Mouse (Mus musculus): ENCODE data around the gene Metrnl. TPM values are rescaled to one million over a fixed set of nuclear protein-coding genes. Genes with fewer than 3 reads are reported as not detected.
"Not testable (repeated sequence)": the region's sequence is repeated elsewhere in the genome, so short reads cannot be mapped to it uniquely, and the experiment has no call there.

Gene Metrnl
- polyA plus RNA-seq (2015; fragmentation: Nextera tagmentation; extraction: Ambion mirVana), result 1.9 and 2.3 TPM in 2 replicates

DNA sequence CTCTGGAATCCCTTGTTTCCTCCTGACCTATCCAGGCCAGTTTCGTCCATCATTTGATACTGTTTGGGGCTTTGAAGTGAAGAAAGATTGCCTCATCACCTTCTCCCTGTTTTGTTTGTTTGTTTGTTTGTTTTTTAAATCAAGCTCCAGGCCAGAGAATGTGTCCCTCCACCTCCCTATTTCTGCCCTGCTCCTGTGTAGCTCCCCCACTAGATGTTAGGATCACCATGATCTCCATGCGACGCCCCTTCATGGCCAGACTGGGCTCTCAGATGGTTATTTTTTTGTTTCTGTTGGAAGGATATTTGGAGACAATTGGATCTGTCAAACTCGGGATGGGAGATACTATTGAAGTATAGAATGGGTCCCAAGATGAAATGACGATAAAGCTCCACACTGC lies at the start of gene Metrnl:
Gene Metrnl, plus strand, starts transcription at position 301 of the 400 bp plus-strand sequence.
- Histone ChIP-seq H3K4me2 (peak within 1 kb of the TSS; percentile 99), H3K9me3 (replicated peaks) (no peaks in the 10 kb centered on the region), H3K4me1 (peaks cover 21% of the 10 kb centered on the region), H3K9ac (peak within 1 kb of the TSS; percentile 67), H3K27ac (no peak within 1 kb of the TSS), H3K4me3 (peak within 1 kb of the TSS; percentile 64), H3K27me3 (peaks cover 48% of the 10 kb centered on the region), H3K36me3 (ENCODE audit: poor library complexity, severe bottlenecking) (no peaks in the 10 kb centered on the region)
- 88% methylated on average over 5 of the region's 5 CpGs for WGBS
- no peak for ATAC-seq

DNA sequence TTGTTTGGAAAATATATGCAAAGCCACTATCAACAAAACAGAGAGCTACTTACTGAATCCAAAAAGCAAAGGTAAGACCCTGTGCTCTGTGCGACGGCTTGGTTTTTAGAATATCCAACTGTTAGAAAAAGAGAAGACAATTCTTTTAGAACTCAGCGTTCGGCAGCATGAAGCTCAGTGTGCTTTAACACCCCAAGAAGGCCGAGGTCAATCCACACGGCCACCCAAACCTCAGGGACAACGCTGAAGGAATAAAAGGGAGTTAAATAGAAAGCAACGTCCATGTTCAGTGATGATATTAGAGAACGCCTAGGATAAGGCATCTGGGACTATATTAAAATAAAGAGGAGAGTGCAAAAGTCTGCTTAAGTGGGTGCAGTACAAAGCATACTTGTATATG lies 49.8 kb upstream of the Metrnl start:
- H3K27me3 ChIP-seq, result no peaks in the 10 kb centered on the region
- 92% methylated on average over 9 of the region's 9 CpGs for WGBS

DNA sequence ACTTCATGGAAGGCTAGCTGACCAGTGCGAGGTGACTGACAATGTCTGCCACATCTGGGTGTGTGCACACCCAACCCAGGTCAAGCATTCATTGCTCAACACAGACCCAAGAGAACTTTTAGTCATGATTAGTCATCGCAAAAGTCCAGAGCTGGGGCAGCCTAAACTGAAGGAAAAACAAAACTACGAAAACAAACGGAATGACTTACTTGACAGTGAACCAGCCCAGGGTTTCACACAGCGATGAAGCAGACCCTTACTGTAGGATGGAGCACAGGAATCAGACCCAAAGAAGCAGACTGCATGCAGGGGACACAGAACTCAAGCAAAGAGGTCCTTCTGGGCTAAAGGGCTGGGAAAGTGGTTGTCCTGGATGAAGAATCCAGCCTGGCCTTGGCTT lies 49.4 kb upstream of the Metrnl start:
- WGBS, result 95% methylated on average over 5 of the region's 5 CpGs

More for the DNA sequence above, 49.8 kb upstream of the Metrnl start:
- Histone ChIP-seq H3K9me3 (replicated peaks) (no peaks in the 10 kb centered on the region), H3K27ac (no peak overlapping the region), H3K4me2 (no peak overlapping the region), H3K4me1 (no peaks in the 10 kb centered on the region), H3K4me3 (no peak overlapping the region), H3K9ac (no peak overlapping the region), H3K36me3 (ENCODE audit: poor library complexity, severe bottlenecking) (peaks cover 10% of the 10 kb centered on the region; the same call in 1 of the 2 replicates)
- ATAC-seq, result no peak

DNA sequence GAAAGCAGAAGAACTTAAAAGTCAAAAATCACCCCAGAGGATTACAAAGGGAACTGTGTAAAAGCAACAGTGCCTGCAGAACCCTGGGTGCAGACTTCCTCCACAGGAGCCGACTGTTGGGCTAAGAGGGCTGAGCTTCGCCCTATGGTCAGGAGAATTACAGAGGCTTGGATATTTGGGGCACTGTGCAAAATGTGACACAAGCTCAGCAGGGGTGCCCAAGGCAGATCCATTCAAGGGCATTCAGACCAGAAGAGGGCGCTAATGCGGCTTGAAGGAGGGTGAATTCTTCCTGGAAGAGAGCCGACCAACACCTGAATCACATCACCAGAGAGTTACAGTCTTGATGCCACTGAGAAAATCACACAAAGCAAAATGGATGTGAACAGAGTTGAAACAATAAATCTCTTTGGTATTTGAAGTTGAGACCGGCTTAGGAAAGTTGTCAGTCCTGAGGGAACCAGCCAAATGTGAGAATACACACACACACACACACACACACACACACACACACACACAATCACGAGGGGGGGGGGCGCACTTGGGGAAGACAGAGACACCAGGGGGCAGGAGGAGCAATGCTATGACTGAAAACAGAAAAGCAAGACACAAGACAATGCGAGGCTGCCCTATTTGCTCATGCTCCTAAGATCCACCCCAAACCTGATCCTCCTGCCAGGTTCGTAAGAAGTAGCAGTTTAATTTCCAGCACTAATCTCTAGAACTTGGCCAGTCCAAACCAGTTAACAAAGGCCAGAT lies 48.6 kb upstream of the Metrnl start:
- 53% methylated on average over 10 of the region's 10 CpGs for WGBS
- no peaks in the 10 kb centered on the region for H3K27me3 ChIP-seq

More for the DNA sequence above, 49.4 kb upstream of the Metrnl start:
- Histone ChIP-seq H3K9me3 (replicated peaks) (no peaks in the 10 kb centered on the region), H3K4me1 (no peaks in the 10 kb centered on the region), H3K4me3 (no peak overlapping the region), H3K27ac (no peak overlapping the region), H3K4me2 (no peak overlapping the region), H3K36me3 (ENCODE audit: poor library complexity, severe bottlenecking) (peaks cover 10% of the 10 kb centered on the region; the same call in 1 of the 2 replicates), H3K27me3 (no peaks in the 10 kb centered on the region), H3K9ac (no peak overlapping the region)
- no peak for ATAC-seq

DNA sequence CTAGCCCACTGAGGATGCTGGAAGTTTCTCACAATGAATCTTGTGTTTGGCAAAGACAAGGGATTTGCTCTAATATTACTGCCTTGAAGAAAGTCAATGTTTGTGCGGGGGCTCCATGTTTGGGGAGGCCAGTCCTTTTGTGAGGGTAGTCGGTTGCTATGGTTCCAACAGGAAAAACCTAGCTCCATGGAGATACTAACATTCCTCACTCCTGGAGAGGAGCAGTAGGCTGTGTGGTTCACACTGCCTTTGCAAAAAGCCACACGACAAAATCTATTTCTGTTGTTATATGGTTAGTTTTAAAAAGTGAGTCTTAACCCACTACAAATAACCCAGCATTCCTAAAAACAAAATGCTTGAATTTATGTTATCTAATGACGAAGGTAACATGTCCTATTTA lies 47.7 kb upstream of the Metrnl start:
- no peaks in the 10 kb centered on the region for H3K4me1 ChIP-seq
- H3K4me3 ChIP-seq, result no peak overlapping the region
- 88% methylated on average over 4 of the region's 4 CpGs for whole genome bisulfite sequencing
- no peak overlapping the region for H3K4me2 ChIP-seq
- H3K36me3 ChIP-seq (ENCODE audit: poor library complexity, severe bottlenecking), result peaks cover 10% of the 10 kb centered on the region; the same call in 1 of the 2 replicates
- no peaks in the 10 kb centered on the region for H3K27me3 ChIP-seq
- H3K27ac ChIP-seq, result no peak overlapping the region
- no peak overlapping the region for H3K9ac ChIP-seq
- H3K9me3 ChIP-seq (replicated peaks), result no peaks in the 10 kb centered on the region
- ATAC-seq, result no peak

More for the DNA sequence above, 48.6 kb upstream of the Metrnl start:
- H3K9ac ChIP-seq, result no peak overlapping the region
- H3K36me3 ChIP-seq (ENCODE audit: poor library complexity, severe bottlenecking), result peaks cover 10% of the 10 kb centered on the region; the same call in 1 of the 2 replicates
- H3K27ac ChIP-seq, result no peak overlapping the region
- no peaks in the 10 kb centered on the region for H3K9me3 ChIP-seq (replicated peaks)
- no peak overlapping the region for H3K4me2 ChIP-seq
- H3K4me1 ChIP-seq, result no peaks in the 10 kb centered on the region
- no peak for ATAC-seq
- H3K4me3 ChIP-seq, result no peak overlapping the region

DNA sequence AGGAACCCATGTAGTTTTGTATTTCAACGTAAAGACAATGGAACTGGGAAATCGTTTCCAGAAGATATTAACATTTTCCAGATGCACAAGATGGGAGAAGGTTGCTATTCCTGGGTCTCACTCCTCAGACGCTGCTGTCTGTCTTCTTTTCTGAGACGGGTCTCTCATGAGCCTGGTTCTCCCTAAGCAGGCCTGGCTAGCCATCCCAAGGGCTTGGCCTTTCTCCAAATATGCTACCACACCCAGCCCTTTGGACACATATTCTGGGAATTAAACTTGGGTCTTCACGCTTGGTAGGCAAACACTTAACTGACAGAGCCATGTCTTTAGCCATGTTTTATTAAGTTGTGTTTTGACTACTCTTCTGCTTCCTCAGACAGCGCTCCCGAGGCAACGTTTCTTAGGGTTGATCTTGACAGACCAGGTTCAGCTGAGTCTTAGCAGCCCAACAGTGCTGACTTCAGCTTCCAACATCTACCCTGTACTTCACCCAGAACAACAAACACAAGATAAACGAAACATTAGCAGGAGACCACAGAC lies 46.9 kb upstream of the Metrnl start:
- no peak overlapping the region for H3K4me3 ChIP-seq
- no peak for ATAC-seq
- no peak overlapping the region for H3K27ac ChIP-seq
- WGBS, result 88% methylated on average over 9 of the region's 9 CpGs
- H3K4me1 ChIP-seq, result no peaks in the 10 kb centered on the region
- no peak overlapping the region for H3K4me2 ChIP-seq
- H3K9me3 ChIP-seq (replicated peaks), result no peaks in the 10 kb centered on the region
- H3K36me3 ChIP-seq (ENCODE audit: poor library complexity, severe bottlenecking), result peaks cover 6% of the 10 kb centered on the region; the same call in 1 of the 2 replicates
- no peak overlapping the region for H3K9ac ChIP-seq
- no peaks in the 10 kb centered on the region for H3K27me3 ChIP-seq

DNA sequence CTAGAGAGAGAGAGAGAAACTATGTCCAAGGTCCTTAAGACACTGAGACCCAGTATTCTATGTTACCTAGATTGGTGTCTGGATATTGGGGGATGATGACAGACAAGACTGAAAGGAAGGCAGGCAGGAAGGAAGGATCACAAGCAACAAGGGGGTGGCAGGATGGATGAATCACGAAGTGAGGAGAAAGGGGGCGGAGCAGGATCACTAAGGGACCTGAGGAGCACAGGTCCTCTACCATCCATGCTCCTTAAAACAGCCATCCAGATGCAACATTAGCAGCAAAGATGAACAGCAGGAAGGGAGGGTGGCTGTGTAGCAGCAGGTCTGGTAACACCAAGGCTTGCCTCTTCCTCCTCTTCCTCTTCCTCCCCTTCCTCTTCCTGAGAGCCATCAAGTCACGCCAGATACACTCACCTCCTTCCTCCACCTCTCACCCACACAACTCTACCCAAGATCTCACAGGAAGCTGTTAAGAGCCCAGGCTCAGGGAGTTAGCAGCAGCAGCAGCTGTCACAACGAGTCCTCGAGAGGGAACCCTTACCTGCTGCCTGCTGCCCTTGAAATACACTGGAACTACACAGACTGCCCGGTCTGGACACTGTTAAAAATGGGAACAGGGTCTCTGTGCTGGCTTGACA lies 46.1 kb upstream of the Metrnl start:
- no peak overlapping the region for H3K4me3 ChIP-seq
- WGBS, result 86% methylated on average over 6 of the region's 6 CpGs
- H3K4me1 ChIP-seq, result no peaks in the 10 kb centered on the region
- no peaks in the 10 kb centered on the region for H3K27me3 ChIP-seq
- no peak for ATAC-seq
- H3K36me3 ChIP-seq (ENCODE audit: poor library complexity, severe bottlenecking), result 0 out of 2 replicates have a peak, but pooled peaks cover under 1% of the 10 kb centered on the region
- H3K9ac ChIP-seq, result no peak overlapping the region
- no peaks in the 10 kb centered on the region for H3K9me3 ChIP-seq (replicated peaks)
- H3K27ac ChIP-seq, result no peak overlapping the region
- no peak overlapping the region for H3K4me2 ChIP-seq

DNA sequence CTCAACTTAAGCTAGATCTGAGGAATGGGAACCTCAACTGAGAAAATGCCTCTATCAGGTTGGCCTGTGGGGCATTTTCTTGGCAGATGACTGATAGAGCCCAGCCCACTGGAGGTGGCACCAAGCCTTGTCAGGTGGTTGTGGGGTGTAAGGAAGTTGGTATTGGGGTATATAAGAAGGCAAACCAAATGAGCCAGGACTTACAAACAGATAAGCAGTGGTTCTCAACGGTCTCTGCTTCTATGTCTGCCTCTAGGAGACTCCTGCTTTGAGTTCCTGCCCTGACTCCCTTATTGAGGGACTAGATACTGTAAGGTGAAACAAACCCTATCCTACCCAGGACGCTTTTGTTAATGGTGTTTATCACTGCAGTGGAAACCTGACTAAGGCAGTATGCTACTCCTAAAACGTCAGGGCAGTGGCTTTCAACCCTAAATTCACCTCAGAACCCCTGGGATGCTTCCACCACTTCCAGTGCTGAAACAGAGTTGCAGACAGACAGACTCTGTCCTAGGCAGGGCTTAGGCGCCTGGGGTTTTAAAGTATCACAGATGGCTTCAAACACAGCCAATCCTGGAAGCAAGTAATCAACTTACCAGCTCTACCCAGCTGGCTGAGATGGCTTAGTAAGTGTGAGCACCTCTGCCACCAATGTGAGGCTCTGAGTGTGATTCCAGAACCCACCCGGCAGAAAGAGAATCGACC lies 45.4 kb upstream of the Metrnl start:
- ATAC-seq, result no peak
- H3K4me3 ChIP-seq, result no peak overlapping the region
- no peaks in the 10 kb centered on the region for H3K4me1 ChIP-seq
- H3K27ac ChIP-seq, result no peak overlapping the region
- no peaks in the 10 kb centered on the region for H3K27me3 ChIP-seq
- H3K4me2 ChIP-seq, result no peak overlapping the region
- no peaks in the 10 kb centered on the region for H3K36me3 ChIP-seq (ENCODE audit: poor library complexity, severe bottlenecking)
- H3K9ac ChIP-seq, result no peak overlapping the region
- H3K9me3 ChIP-seq (replicated peaks), result no peaks in the 10 kb centered on the region
- WGBS, result 86% methylated on average over 6 of the region's 6 CpGs

DNA sequence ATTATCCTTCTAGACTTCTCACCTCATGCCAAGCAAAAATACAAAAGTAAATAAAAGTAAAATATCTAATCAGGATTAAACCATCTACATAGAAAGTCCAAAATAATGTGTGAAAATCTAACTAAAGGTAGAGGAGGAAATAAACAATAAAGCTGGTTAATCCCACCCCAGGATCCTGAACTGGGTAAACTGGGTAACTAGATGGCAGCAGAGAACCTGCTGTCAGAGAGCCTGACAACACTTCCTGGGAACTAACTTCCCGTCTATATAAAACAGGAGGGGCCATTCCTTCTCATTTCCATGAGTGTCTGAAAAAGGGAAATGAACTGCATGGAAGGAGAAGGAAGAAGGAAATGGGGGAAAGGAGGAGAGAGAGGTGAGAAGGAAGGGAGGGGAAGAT lies 43.2 kb upstream of the Metrnl start:
- H3K27ac ChIP-seq, result no peak overlapping the region
- no peak overlapping the region for H3K4me3 ChIP-seq
- no peak for ATAC-seq
- no peak overlapping the region for H3K4me2 ChIP-seq
- H3K9ac ChIP-seq, result no peak overlapping the region
- H3K36me3 ChIP-seq (ENCODE audit: poor library complexity, severe bottlenecking), result no peaks in the 10 kb centered on the region
- no peaks in the 10 kb centered on the region for H3K27me3 ChIP-seq
- H3K4me1 ChIP-seq, result no peaks in the 10 kb centered on the region
- 43% methylated on average over 1 of the region's 1 CpGs for WGBS
- H3K9me3 ChIP-seq (replicated peaks), result no peaks in the 10 kb centered on the region

DNA sequence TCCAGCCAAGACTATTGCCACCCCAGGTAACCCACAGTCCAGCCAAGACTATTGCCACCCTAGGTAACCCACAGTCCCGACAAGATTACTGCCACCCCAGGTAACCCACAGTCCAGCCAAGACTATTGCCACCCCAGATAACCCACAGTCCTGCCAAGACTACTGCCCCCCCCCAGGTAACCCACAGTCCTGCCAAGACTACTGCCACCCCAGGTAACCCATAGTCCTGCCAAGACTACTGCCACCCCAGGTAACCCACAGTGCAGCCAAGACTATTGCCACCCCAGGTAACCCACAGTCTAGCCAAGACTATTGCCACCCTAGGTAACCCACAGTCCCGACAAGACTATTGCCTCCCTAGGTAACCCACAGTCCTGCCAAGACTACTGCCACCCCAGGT lies 40.7 kb upstream of the Metrnl start:
- not testable (repeated sequence) for H3K4me2 ChIP-seq; ATAC-seq; H3K9me3 ChIP-seq (replicated peaks); H3K4me3 ChIP-seq; H3K36me3 ChIP-seq (ENCODE audit: poor library complexity, severe bottlenecking); H3K27ac ChIP-seq; H3K9ac ChIP-seq; H3K27me3 ChIP-seq; H3K4me1 ChIP-seq
- WGBS, result 100% methylated on average over 2 of the region's 2 CpGs

DNA sequence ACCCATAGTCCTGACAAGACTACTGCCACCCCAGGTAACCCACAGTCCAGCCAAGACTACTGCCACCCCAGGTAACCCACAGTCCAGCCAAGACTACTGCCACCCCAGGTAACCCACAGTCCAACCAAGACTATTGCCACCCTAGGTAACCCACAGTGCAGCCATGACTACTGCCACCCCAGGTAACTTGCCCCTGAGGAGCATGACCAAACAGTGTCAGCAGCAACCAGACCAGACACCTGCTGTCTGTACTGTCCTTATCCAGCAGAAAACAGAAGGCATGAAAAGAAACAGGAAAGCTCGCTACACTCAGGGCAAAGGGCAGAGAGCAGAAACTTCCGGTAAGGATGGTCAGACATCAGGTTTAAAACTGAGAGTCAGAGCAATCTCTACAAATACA lies 40.2 kb upstream of the Metrnl start:
- Histone ChIP-seq H3K36me3 (ENCODE audit: poor library complexity, severe bottlenecking) (peaks cover 3% of the 10 kb centered on the region; the same call in 1 of the 2 replicates), H3K27ac (no peak overlapping the region), H3K4me2 (no peak overlapping the region), H3K9ac (no peak overlapping the region), H3K4me3 (no peak overlapping the region), H3K9me3 (replicated peaks) (no peaks in the 10 kb centered on the region), H3K4me1 (no peaks in the 10 kb centered on the region), H3K27me3 (no peaks in the 10 kb centered on the region)
- ATAC-seq, result no peak
- WGBS, result 92% methylated on average over 2 of the region's 2 CpGs

DNA sequence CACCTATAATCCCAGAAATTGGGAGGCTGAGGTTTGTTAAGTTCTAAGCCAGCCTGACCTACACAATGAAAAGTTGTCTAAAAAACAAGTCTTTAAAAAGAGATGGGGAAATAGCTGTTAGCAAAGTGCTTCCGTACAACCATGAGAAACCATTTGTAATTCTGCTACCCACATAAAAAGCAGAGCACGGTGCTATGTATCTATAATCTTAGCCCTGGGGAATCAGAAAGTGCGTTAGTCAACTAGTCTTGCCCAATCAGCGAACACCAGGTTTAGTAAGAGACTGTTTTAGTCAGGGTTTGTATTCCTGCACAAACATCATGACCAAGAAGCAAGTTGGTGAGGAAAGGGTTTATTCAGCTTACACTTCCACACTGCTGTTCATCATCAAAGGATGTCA lies 33.8 kb upstream of the Metrnl start:
- Histone ChIP-seq H3K4me1 (peaks cover 6% of the 10 kb centered on the region), H3K27ac (no peak overlapping the region), H3K36me3 (ENCODE audit: poor library complexity, severe bottlenecking) (peaks cover 12% of the 10 kb centered on the region; the same call in 1 of the 2 replicates), H3K4me3 (no peak overlapping the region), H3K4me2 (no peak overlapping the region), H3K9ac (no peak overlapping the region), H3K27me3 (no peaks in the 10 kb centered on the region), H3K9me3 (replicated peaks) (no peaks in the 10 kb centered on the region)
- ATAC-seq, result no peak
- 93% methylated on average over 4 of the region's 4 CpGs for WGBS

Data from forebrain, embryonic 13.5 days (tissue).